Mouse (Mus musculus): ENCODE measurements around the gene Kcnk13.

DNA sequence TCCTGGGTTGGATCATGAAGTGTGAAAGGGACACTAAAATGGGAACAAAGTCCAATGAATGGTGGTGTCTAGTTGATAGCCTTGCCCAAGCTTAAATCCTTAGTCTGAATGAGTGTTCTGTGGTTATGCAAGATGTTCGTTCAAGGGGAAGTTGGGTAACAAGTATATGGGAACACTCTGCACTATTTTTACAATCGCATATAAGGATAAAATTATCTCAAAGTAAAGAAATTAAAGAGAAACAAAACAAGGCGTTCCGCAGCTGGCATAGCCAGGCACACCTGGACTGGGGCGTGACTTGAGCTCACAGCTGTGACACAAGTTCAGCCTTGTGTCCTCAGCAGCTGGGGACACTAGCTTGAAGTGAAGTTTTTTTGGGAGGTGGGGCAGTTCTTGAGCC, 103.2 kb downstream of the Kcnk13 start:
- TF ChIP-seq CTCF (IDR thresholded peaks at IDR 0.05; ENCODE audit: low read depth) = no peak
- TF ChIP-seq EP300 (IDR thresholded peaks at IDR 0.05; ENCODE audit: low read depth) = no peak
